Mouse (Mus musculus): ENCODE measurements around the gene Nppa. TPM values are rescaled to one million over a fixed set of nuclear protein-coding genes. Genes with fewer than 3 reads are reported as not detected.

Nppa gene
- under 1 TPM; 0.42 to 0.62 TPM for total RNA-seq (2021)

GRCm38 (mm10) chr4:148000202-148000772 lies at the start of gene Nppa:
Gene Nppa, plus strand, starts transcription at chr4:148000722.
- intact Hi-C loops (cut with DNase I): no loop called here
- peak; percentile 29 for DNase-seq

DNA sequence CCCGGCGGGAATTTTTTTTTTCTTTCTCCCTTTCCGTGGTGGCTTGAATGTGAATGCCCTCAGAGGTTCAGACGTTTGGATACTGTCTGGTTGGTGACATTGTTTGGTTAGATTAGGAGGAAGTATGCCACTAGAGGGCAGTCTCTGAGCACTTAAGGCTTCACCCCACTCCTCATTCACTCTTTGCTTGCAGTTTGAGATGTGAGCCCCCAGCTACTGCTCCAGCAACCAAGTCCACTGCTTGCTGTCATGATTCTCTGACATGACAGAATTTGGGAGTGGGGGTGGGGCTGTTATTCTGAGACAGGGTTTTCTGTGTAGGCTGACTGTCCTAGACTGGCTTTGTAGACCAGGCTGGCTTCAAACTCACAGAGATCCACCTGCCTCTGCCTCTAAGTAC lies 46.9 kb upstream of the Nppa start:
- peak; percentile 48 for DNase-seq

DNA sequence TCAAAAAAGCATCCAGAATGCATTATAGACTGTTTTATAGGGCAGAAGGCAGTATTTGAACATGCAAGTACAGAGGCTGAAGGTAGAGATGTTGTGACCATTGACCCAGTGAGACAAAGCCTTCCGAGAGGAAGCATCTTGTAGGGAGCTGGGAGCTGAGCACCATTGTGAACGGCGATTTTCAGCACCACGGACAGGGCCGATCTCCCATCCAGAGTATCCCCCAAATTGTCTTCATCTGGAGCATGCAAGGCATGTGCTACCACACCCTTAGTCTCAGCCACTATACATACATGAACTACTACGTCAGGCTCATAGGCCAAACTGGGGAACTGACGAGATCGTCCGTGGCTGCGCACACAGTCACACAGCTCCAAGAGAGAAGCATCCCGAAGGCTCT lies 43.4 kb upstream of the Nppa start:
- DNase-seq: no peak
- intact Hi-C loops (cut with DNase I): no loop called here

More for the DNA sequence above, 46.9 kb upstream of the Nppa start:
- intact Hi-C loops (cut with DNase I): no loop called here

- peak; percentile 85 for DNase-seq
- intact Hi-C loops (cut with DNase I): no loop called here
Measured at GRCm38 (mm10) chr4:147959881-147960831, 40.4 kb upstream of the Nppa start.

DNA sequence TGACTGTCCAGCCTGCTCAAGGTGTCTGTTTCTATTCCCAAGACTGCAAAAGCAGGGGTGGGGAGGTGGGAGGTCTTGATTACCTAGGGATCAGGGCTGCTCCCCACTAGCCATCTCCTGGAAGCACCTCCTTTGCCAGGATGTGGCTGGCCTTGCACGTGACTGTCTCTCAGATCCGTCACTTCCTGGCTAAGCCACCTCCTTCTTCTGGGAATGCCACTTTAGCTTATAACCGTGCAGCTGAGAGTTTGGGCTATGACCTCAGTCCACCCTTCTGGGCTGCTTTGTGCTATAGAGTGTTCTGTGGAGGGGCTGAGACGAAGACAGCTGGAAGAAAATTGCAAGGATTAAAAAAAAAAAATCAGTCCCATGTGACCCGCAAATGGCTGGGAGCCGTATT lies 37.7 kb upstream of the Nppa start:
- DNase-seq: no peak
- intact Hi-C loops (cut with DNase I): no loop called here

DNA sequence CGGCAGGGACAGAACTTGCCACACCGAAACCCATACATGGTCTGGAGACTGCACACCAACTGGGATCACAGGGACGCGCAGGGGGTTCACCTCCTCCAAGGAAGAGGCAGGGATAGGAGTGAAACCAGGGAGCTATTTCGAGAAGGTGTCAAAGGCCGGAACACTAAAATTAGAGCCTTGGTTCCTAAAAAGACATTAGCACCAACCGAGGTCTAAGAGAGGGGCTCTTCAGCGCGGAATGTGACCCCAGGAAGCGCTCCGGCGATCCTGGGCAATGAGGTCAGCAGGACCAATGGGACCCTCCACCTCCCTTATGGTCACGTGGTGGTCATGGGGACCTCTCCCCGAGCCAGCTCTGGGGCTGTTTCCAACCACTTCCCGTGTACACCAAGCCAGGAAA lies 36.9 kb upstream of the Nppa start:
- no peak for DNase-seq
- intact Hi-C loops (cut with DNase I): no loop called here

GRCm38 (mm10) chr4:147965712-147966111 lies 34.8 kb upstream of the Nppa start:
- intact Hi-C loops (cut with DNase I): no loop called here
- no peak for DNase-seq

- peak; percentile 31 for DNase-seq
- intact Hi-C loops (cut with DNase I): no loop called here
Measured at GRCm38 (mm10) chr4:147968816-147969215, 31.7 kb upstream of the Nppa start.

- DNase-seq: no peak
- intact Hi-C loops (cut with DNase I): no loop called here
Measured at GRCm38 (mm10) chr4:147969337-147969736, 31.2 kb upstream of the Nppa start.

GRCm38 (mm10) chr4:147976237-147976636 lies 24.3 kb upstream of the Nppa start:
- no peak for DNase-seq
- intact Hi-C loops (cut with DNase I): no loop called here

- no peak for DNase-seq
- intact Hi-C loops (cut with DNase I): no loop called here
Measured at GRCm38 (mm10) chr4:147977726-147978125, 22.8 kb upstream of the Nppa start.

DNA sequence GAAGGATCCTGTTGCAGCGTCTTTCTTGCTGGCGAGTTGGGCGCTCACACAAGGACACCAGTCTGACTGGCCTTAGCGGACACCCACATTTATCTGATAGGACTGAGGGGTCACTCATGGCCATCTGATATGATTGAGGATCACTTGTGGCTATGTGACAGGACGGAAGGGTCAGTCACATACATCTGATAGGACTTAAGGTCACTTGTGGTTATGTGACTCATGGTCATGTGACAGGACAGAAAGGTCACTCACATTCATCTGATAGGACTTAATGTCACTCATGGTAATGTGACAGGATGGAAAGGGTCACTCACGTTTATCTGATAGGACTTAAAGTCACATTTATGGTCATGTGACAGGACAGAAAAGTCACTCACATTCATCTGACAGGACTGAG lies 22.1 kb upstream of the Nppa start:
- intact Hi-C loops (cut with DNase I): no loop called here
- no peak for DNase-seq

GRCm38 (mm10) chr4:147979441-147979860 lies 21.1 kb upstream of the Nppa start:
- intact Hi-C loops (cut with DNase I): no loop called here
- no peak for DNase-seq

DNA sequence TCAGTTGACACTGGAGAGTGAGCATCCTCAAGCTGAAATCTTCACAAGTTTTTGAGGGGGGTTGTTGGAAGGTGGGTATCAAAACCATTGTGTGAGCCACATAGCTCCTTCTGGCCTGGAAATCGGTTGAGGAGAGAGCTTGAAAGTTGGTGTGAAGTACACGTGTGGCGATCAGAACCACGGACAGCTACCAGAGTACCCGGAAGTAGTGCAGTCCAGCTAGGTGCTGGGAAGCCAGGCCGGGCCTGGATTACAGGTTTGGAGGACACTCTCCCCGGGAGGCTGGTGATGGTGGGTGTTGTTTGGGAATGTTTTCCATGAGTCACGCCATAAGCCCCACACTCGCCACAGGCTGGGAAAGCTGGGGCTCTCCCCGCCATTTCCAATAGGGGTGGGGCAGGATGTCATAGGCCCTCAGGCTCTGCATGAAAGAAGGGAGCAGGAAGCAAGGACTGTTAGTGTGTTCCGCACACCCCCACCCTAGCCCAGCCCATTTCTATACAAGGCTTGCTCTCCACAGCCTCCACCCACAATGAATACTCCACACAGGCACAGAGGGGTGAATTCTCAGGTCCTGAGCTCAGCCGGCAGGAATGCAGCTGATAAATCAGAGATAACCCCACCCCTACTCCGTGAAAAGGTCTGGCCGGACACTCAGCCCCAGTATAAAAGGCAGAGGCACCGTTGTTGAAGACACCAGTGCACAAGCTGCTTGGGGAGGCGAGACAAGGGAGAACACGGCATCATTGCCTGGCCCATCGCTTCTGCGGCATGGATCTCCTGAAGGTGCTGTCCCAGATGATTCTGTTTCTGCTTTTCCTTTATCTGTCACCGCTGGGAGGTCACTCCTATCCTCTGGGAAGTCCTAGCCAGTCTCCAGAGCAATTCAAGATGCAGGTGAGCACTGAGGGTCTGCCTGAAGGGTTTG lies 15.1 kb upstream of the Nppa start, which contains the start of gene Nppb:
Nppb (plus strand) TSS at position 584 of the 928 bp plus-strand sequence.
- intact Hi-C loops (cut with DNase I): no loop called here
- DNase-seq: no peak

- intact Hi-C loops (cut with DNase I): no loop called here
Measured at GRCm38 (mm10) chr4:147993571-147994095, 6.9 kb upstream of the Nppa start.

DNA sequence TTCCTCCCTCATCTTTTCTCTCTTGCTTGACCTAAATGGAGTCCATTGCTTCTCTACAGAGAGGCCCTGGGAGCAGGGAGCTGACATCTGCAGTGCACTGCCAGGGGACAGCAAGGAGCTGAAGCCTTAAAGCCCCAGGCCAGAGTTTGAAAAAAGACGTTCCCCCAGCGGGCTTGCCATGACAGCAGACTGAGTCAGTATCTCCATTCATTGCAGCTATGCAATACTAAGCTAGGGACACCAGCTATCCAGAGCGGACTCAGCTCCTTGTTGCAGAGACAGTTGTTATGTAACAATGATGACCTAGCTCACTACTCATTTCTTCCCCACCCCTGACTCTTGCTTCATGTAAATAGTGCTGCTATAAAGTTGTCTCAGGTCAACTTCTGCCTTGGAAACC lies 5.2 kb upstream of the Nppa start:
- intact Hi-C loops (cut with DNase I): no loop called here

More at GRCm38 (mm10) chr4:147993571-147994095, 6.9 kb upstream of the Nppa start:
- DNase-seq: no peak

DNA sequence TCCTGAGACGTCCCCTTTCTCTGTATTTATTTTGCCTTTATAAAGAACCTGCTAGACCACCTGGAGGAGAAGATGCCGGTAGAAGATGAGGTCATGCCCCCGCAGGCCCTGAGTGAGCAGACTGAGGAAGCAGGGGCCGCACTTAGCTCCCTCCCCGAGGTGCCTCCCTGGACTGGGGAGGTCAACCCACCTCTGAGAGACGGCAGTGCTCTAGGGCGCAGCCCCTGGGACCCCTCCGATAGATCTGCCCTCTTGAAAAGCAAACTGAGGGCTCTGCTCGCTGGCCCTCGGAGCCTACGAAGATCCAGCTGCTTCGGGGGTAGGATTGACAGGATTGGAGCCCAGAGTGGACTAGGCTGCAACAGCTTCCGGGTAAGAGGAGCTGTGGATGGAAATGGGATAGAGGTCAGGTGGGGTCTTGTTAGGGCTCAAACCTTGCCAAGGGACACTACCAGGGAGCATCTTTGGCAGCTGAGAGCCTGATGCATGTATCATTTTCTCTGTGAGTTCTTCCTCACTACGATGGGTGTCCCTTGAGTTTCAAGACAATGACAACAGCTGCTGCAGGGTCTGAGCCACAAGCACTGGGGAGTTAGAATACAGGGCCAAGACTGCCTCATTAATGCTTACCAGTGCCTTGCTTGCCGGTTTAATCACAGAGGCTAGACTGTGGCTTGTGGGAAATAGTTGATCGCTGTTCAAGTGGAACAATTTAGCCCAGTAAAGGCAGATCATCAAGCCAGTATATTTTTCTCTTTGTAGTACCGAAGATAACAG lies 679 bp downstream of the Nppa start:
- intact Hi-C loops (cut with DNase I): no loop called here

More for the DNA sequence above, 5.2 kb upstream of the Nppa start:
- no peak for DNase-seq

GRCm38 (mm10) chr4:148001866-148002265 lies 1.3 kb downstream of the Nppa start:
- intact Hi-C loops (cut with DNase I): no loop called here
- DNase-seq: no peak

More for the DNA sequence above, 679 bp downstream of the Nppa start:
- no peak for DNase-seq

- intact Hi-C loops (cut with DNase I): no loop called here
- DNase-seq: no peak
Measured at GRCm38 (mm10) chr4:148004361-148004760, 3.8 kb downstream of the Nppa start.

GRCm38 (mm10) chr4:148008412-148008811 lies 7.9 kb downstream of the Nppa start:
- DNase-seq: peak; percentile 45
- intact Hi-C loops (cut with DNase I): no loop called here

All from left cerebral cortex, postnatal 4 days (tissue).